Mouse (Mus musculus) hindbrain, embryonic 14.5 days (tissue): ENCODE measurements around the gene Dchs1. TPM values are rescaled to one million over a fixed set of nuclear protein-coding genes. Genes with fewer than 3 reads are reported as not detected.
A peak's percentile ranks its signal among the peaks of the same experiment; 100 is the strongest.

Experiments
- ATAC-seq: fragments of 200-750 bp; cut with Nextera tagmentation; 2 replicates; pipeline ENCODE4 v1.8.0; 2017; ENCODE audit warnings: moderate number of reproducible peaks, mild to moderate bottlenecking, moderate TSS enrichment, moderate library complexity; ENCODE audit not compliant: low FRiP score
- DNase-seq: peaks from one replicate; pipeline ENCODE4 v3.0.0-alpha.2; 2015; ENCODE audit warnings: low spot score
- H3K27ac ChIP-seq: fragments of 300-500 bp; sonication (generic); 2 replicates; pipeline ENCODE4 v1.5.1; 2014; ENCODE audit warnings: mild to moderate bottlenecking, moderate library complexity
- H3K27me3 ChIP-seq: fragments of 300-500 bp; sonication (generic); 2 replicates; pipeline ENCODE4 v1.6.1; 2014; ENCODE audit warnings: mild to moderate bottlenecking, low read length, mixed read lengths; ENCODE audit not compliant: control insufficient read depth, insufficient read depth
- H3K36me3 ChIP-seq: fragments of 300-500 bp; sonication (generic); replicated peaks from 2 replicates; pipeline ENCODE4 v1.6.1; 2014; ENCODE audit not compliant: control insufficient read depth, insufficient read depth
- H3K4me1 ChIP-seq: fragments of 300-500 bp; sonication (generic); replicated peaks from 2 replicates; pipeline ENCODE4 v1.6.1; 2014; ENCODE audit warnings: antibody characterized with exemption, low read length, mixed read lengths; ENCODE audit not compliant: control insufficient read depth, insufficient read depth
- H3K4me2 ChIP-seq: fragments of 300-500 bp; sonication (generic); replicated peaks from 2 replicates; pipeline ENCODE4 v1.6.1; 2014; ENCODE audit warnings: mild to moderate bottlenecking, moderate library complexity
- H3K4me3 ChIP-seq: fragments of 300-500 bp; sonication (generic); replicated peaks from 2 replicates; pipeline ENCODE4 v1.5.1; 2014; ENCODE audit warnings: mild to moderate bottlenecking, low read length
- H3K9ac ChIP-seq: fragments of 300-500 bp; sonication (generic); 2 replicates; pipeline ENCODE4 v1.6.1; 2014
- H3K9me3 ChIP-seq: fragments of 300-500 bp; sonication (generic); 2 replicates; pipeline ENCODE4 v1.6.1; 2016; ENCODE audit warnings: low read length; ENCODE audit not compliant: control insufficient read depth
- WGBS: fragments of 180-500 bp; shearing (Covaris S2); extraction: QIAGEN DNeasy Blood & Tissue Kit; methylation state at CpG from one replicate; pipeline ENCODE4 v1.1.7; 2014; 5-methylcytosine and 5-hydroxymethylcytosine counted together
- polyA plus RNA-seq: library from polyadenylated mRNA; unstranded; fragments of >200 nt; fragmentation: Nextera tagmentation; extraction: Ambion mirVana; gene quantifications from 2 replicates; pipeline ENCODE4 v1.2.1, GENCODE M21; 2014

Dchs1 gene
- polyA plus RNA-seq, 1 experiment from 2014 or later: 23.2 TPM

GRCm38 (mm10) chr7:105726980-105727325 lies 60.5 kb downstream of the Dchs1 start:
- no peak overlapping the region for H3K27ac ChIP-seq
- H3K4me1 ChIP-seq: no peaks in the 10 kb centered on the region
- no peak for DNase-seq
- no peak for ATAC-seq
- no peak overlapping the region for H3K4me2 ChIP-seq
- H3K27me3 ChIP-seq: no peaks in the 10 kb centered on the region
- peaks cover 28% of the 10 kb centered on the region for H3K36me3 ChIP-seq
- no peaks in the 10 kb centered on the region for H3K9me3 ChIP-seq
- 94% methylated on average over 4 of the region's 4 CpGs for WGBS
- H3K9ac ChIP-seq: no peak overlapping the region
- no peak overlapping the region for H3K4me3 ChIP-seq

- H3K9ac ChIP-seq: no peak overlapping the region
- H3K27me3 ChIP-seq: no peaks in the 10 kb centered on the region
- DNase-seq: peak; percentile 79
- ATAC-seq: peak; percentile 85
- no peak overlapping the region for H3K27ac ChIP-seq
- no peak overlapping the region for H3K4me3 ChIP-seq
- 90% methylated on average over 4 of the region's 4 CpGs for WGBS
- no peaks in the 10 kb centered on the region for H3K4me1 ChIP-seq
- peaks cover 23% of the 10 kb centered on the region for H3K36me3 ChIP-seq
- H3K9me3 ChIP-seq: no peaks in the 10 kb centered on the region
- no peak overlapping the region for H3K4me2 ChIP-seq
Observed at GRCm38 (mm10) chr7:105726144-105726979, 61.1 kb downstream of the Dchs1 start.

GRCm38 (mm10) chr7:105721916-105722315 lies 65.5 kb downstream of the Dchs1 start:
- H3K4me1 ChIP-seq: no peaks in the 10 kb centered on the region
- ATAC-seq (no peak), DNase-seq (no peak)
- H3K4me2 ChIP-seq: no peak overlapping the region
- no peak overlapping the region for H3K4me3 ChIP-seq
- H3K27ac ChIP-seq: no peak overlapping the region
- H3K9ac ChIP-seq: no peak overlapping the region
- no peaks in the 10 kb centered on the region for H3K27me3 ChIP-seq
- no peaks in the 10 kb centered on the region for H3K36me3 ChIP-seq
- 72% methylated on average over 2 of the region's 2 CpGs for WGBS
- H3K9me3 ChIP-seq: no peaks in the 10 kb centered on the region

GRCm38 (mm10) chr7:105715366-105715765 lies 72.1 kb downstream of the Dchs1 start:
- Histone ChIP-seq H3K9me3 (no peaks in the 10 kb centered on the region), H3K36me3 (no peaks in the 10 kb centered on the region), H3K9ac (no peak overlapping the region), H3K27me3 (no peaks in the 10 kb centered on the region), H3K4me3 (no peak overlapping the region), H3K4me1 (no peaks in the 10 kb centered on the region), H3K27ac (no peak overlapping the region), H3K4me2 (no peak overlapping the region)
- ATAC-seq (no peak), DNase-seq (no peak)
- WGBS: 64% methylated on average over 3 of the region's 3 CpGs

- Histone ChIP-seq H3K4me1 (no peaks in the 10 kb centered on the region), H3K4me2 (no peak overlapping the region), H3K36me3 (no peaks in the 10 kb centered on the region), H3K9me3 (no peaks in the 10 kb centered on the region), H3K27me3 (no peaks in the 10 kb centered on the region), H3K9ac (no peak overlapping the region), H3K27ac (no peak overlapping the region), H3K4me3 (no peak overlapping the region)
- DNase-seq (no peak), ATAC-seq (no peak)
- WGBS: 92% methylated on average over 5 of the region's 5 CpGs
Observed at GRCm38 (mm10) chr7:105708733-105709132, 78.7 kb downstream of the Dchs1 start.

GRCm38 (mm10) chr7:105703816-105704215 lies 83.6 kb downstream of the Dchs1 start:
- Histone ChIP-seq H3K27ac (no peak overlapping the region), H3K4me2 (no peak overlapping the region), H3K27me3 (no peaks in the 10 kb centered on the region), H3K4me3 (no peak overlapping the region), H3K36me3 (no peaks in the 10 kb centered on the region), H3K4me1 (no peaks in the 10 kb centered on the region), H3K9ac (no peak overlapping the region), H3K9me3 (no peaks in the 10 kb centered on the region)
- WGBS: 88% methylated on average over 4 of the region's 4 CpGs
- no peak for ATAC-seq
- DNase-seq: no peak

- Histone ChIP-seq H3K4me3 (no peak overlapping the region), H3K4me1 (no peaks in the 10 kb centered on the region), H3K27ac (no peak overlapping the region), H3K4me2 (no peak overlapping the region), H3K9me3 (no peaks in the 10 kb centered on the region), H3K9ac (no peak overlapping the region), H3K36me3 (no peaks in the 10 kb centered on the region), H3K27me3 (no peaks in the 10 kb centered on the region)
- no peak for ATAC-seq
- DNase-seq: no peak
- 81% methylated on average over 16 of the region's 16 CpGs for WGBS
Observed at GRCm38 (mm10) chr7:105703184-105703583, 84.3 kb downstream of the Dchs1 start.

Other genes with a start within 250 kb of the Dchs1 start
- 95.9 and 106 TPM in 2 replicates for gene Smpd1, start 233.3 kb downstream of the Dchs1 start, polyA plus RNA-seq
- 224 and 243 TPM in 2 replicates for gene Apbb1, start 206.0 kb downstream of the Dchs1 start, polyA plus RNA-seq
- gene Hpx, start 187.5 kb downstream of the Dchs1 start, polyA plus RNA-seq: 0.13 TPM in 1 of 2 replicates, not detected in the other
- 85.5 and 90.7 TPM in 2 replicates for gene Trim3, start 154.1 kb downstream of the Dchs1 start, polyA plus RNA-seq
- 147 and 154 TPM in 2 replicates for gene Timm10b, start 147.6 kb downstream of the Dchs1 start, polyA plus RNA-seq
- gene Arfip2, start 147.2 kb downstream of the Dchs1 start, polyA plus RNA-seq: 92.4 and 95.5 TPM in 2 replicates
- 20.5 and 21.7 TPM in 2 replicates for gene Gm45799, start 147.1 kb downstream of the Dchs1 start, polyA plus RNA-seq
- gene Dnhd1, start 136.8 kb downstream of the Dchs1 start, polyA plus RNA-seq: 1.1 and 2.0 TPM in 2 replicates
- gene Ilk, start 51.1 kb downstream of the Dchs1 start, polyA plus RNA-seq: 206 and 220 TPM in 2 replicates
- 21.3 and 24.1 TPM in 2 replicates for gene Rrp8, start 50.3 kb downstream of the Dchs1 start, polyA plus RNA-seq
- gene Taf10, start 43.3 kb downstream of the Dchs1 start, polyA plus RNA-seq: 128 and 140 TPM in 2 replicates
- 48.2 and 51.6 TPM in 2 replicates for gene Tpp1, start 35.4 kb downstream of the Dchs1 start, polyA plus RNA-seq
- 164 and 208 TPM in 2 replicates for gene Mrpl17, start 23.4 kb upstream of the Dchs1 start, polyA plus RNA-seq
- gene Gm4070, start 166.3 kb upstream of the Dchs1 start, polyA plus RNA-seq: 0.27 and 0.77 TPM in 2 replicates